Mouse (Mus musculus): ENCODE measurements around the gene Dgkb. TPM values are rescaled to one million over a fixed set of nuclear protein-coding genes. Genes with fewer than 3 reads are reported as not detected.

The Dgkb gene
- polyA plus RNA-seq, 1 experiment from 2014 or later, result 0.07 TPM

- ATAC-seq (ENCODE audit: insufficient read depth), result no peak
- no peaks in the 10 kb centered on the region for H3K4me1 ChIP-seq (replicated peaks)
- WGBS (ENCODE audit: insufficient replicate concordance), result 74% methylated on average over 1 of the region's 1 CpGs
- no peak overlapping the region for H3K27ac ChIP-seq (replicated peaks)
- no peak overlapping the region for H3K9ac ChIP-seq
- H3K4me3 ChIP-seq (replicated peaks), result no peak overlapping the region
- H3K36me3 ChIP-seq (replicated peaks), result no peaks in the 10 kb centered on the region
- H3K4me2 ChIP-seq, result no peak overlapping the region
- H3K27me3 ChIP-seq, result no peaks in the 10 kb centered on the region
- H3K9me3 ChIP-seq (replicated peaks), result no peaks in the 10 kb centered on the region
Observed at GRCm38 (mm10) chr12:38301497-38301896, 484.0 kb downstream of the Dgkb start.

- ATAC-seq (ENCODE audit: insufficient read depth), result no peak
- Histone ChIP-seq H3K9ac (no peak overlapping the region), H3K4me2 (no peak overlapping the region), H3K27me3 (no peaks in the 10 kb centered on the region), H3K4me3 (replicated peaks) (no peak overlapping the region), H3K4me1 (replicated peaks) (no peaks in the 10 kb centered on the region), H3K9me3 (replicated peaks) (no peaks in the 10 kb centered on the region), H3K36me3 (replicated peaks) (no peaks in the 10 kb centered on the region), H3K27ac (replicated peaks) (no peak overlapping the region)
- WGBS (ENCODE audit: insufficient replicate concordance), result 53% methylated on average over 3 of the region's 3 CpGs
Observed at GRCm38 (mm10) chr12:38303841-38304240, 486.3 kb downstream of the Dgkb start.

- no peak overlapping the region for H3K27ac ChIP-seq (replicated peaks)
- no peak overlapping the region for H3K9ac ChIP-seq
- H3K36me3 ChIP-seq (replicated peaks), result no peaks in the 10 kb centered on the region
- no peaks in the 10 kb centered on the region for H3K27me3 ChIP-seq
- no peak overlapping the region for H3K4me2 ChIP-seq
- no peak for ATAC-seq (ENCODE audit: insufficient read depth)
- H3K9me3 ChIP-seq (replicated peaks), result no peaks in the 10 kb centered on the region
- no peaks in the 10 kb centered on the region for H3K4me1 ChIP-seq (replicated peaks)
- WGBS (ENCODE audit: insufficient replicate concordance), result 65% methylated on average over 3 of the region's 3 CpGs
- H3K4me3 ChIP-seq (replicated peaks), result no peak overlapping the region
Observed at GRCm38 (mm10) chr12:38304245-38304644, 486.7 kb downstream of the Dgkb start.

GRCm38 (mm10) chr12:38309885-38310284 is 492.4 kb downstream of the Dgkb start:
- Histone ChIP-seq H3K9ac (no peak overlapping the region), H3K27ac (replicated peaks) (no peak overlapping the region)
- ATAC-seq (ENCODE audit: insufficient read depth), result no peak

GRCm38 (mm10) chr12:38327729-38328271 is 510.3 kb downstream of the Dgkb start:
- ATAC-seq (ENCODE audit: insufficient read depth), result no peak
- H3K9ac ChIP-seq, result no peak overlapping the region
- H3K27me3 ChIP-seq, result no peaks in the 10 kb centered on the region
- 72% methylated on average over 1 of the region's 1 CpGs for WGBS (ENCODE audit: insufficient replicate concordance)
- no peaks in the 10 kb centered on the region for H3K36me3 ChIP-seq (replicated peaks)
- H3K9me3 ChIP-seq (replicated peaks), result no peaks in the 10 kb centered on the region
- H3K4me3 ChIP-seq (replicated peaks), result no peak overlapping the region
- H3K4me1 ChIP-seq (replicated peaks), result no peaks in the 10 kb centered on the region
- no peak overlapping the region for H3K27ac ChIP-seq (replicated peaks)
- H3K4me2 ChIP-seq, result no peak overlapping the region

More at GRCm38 (mm10) chr12:38309885-38310284, 492.4 kb downstream of the Dgkb start:
- no peak overlapping the region for H3K4me3 ChIP-seq (replicated peaks)
- no peaks in the 10 kb centered on the region for H3K9me3 ChIP-seq (replicated peaks)
- no peaks in the 10 kb centered on the region for H3K27me3 ChIP-seq
- no peaks in the 10 kb centered on the region for H3K36me3 ChIP-seq (replicated peaks)
- no peak overlapping the region for H3K4me2 ChIP-seq
- H3K4me1 ChIP-seq (replicated peaks), result no peaks in the 10 kb centered on the region

GRCm38 (mm10) chr12:38328779-38329178 is 511.3 kb downstream of the Dgkb start:
- Histone ChIP-seq H3K9me3 (replicated peaks) (no peaks in the 10 kb centered on the region), H3K27ac (replicated peaks) (no peak overlapping the region), H3K9ac (no peak overlapping the region), H3K27me3 (no peaks in the 10 kb centered on the region), H3K4me3 (replicated peaks) (no peak overlapping the region), H3K4me1 (replicated peaks) (no peaks in the 10 kb centered on the region), H3K4me2 (no peak overlapping the region), H3K36me3 (replicated peaks) (no peaks in the 10 kb centered on the region)
- no peak for ATAC-seq (ENCODE audit: insufficient read depth)

- Histone ChIP-seq H3K9me3 (replicated peaks) (no peaks in the 10 kb centered on the region), H3K27ac (replicated peaks) (no peak overlapping the region), H3K4me3 (replicated peaks) (no peak overlapping the region), H3K36me3 (replicated peaks) (no peaks in the 10 kb centered on the region), H3K4me2 (no peak overlapping the region), H3K4me1 (replicated peaks) (no peaks in the 10 kb centered on the region), H3K27me3 (no peaks in the 10 kb centered on the region), H3K9ac (no peak overlapping the region)
- 19% methylated on average over 6 of the region's 6 CpGs for WGBS (ENCODE audit: insufficient replicate concordance)
- ATAC-seq (ENCODE audit: insufficient read depth), result no peak
Observed at GRCm38 (mm10) chr12:38342657-38343056, 525.1 kb downstream of the Dgkb start.

GRCm38 (mm10) chr12:38352481-38352880 is 535.0 kb downstream of the Dgkb start:
- Histone ChIP-seq H3K4me2 (no peak overlapping the region), H3K36me3 (replicated peaks) (no peaks in the 10 kb centered on the region), H3K27ac (replicated peaks) (no peak overlapping the region), H3K4me3 (replicated peaks) (no peak overlapping the region), H3K27me3 (no peaks in the 10 kb centered on the region), H3K4me1 (replicated peaks) (no peaks in the 10 kb centered on the region), H3K9me3 (replicated peaks) (no peaks in the 10 kb centered on the region), H3K9ac (no peak overlapping the region)
- ATAC-seq (ENCODE audit: insufficient read depth), result no peak
- WGBS (ENCODE audit: insufficient replicate concordance), result 58% methylated on average over 3 of the region's 3 CpGs

GRCm38 (mm10) chr12:38356386-38356785 is 538.9 kb downstream of the Dgkb start:
- 57% methylated on average over 1 of the region's 1 CpGs for WGBS (ENCODE audit: insufficient replicate concordance)
- Histone ChIP-seq H3K9ac (no peak overlapping the region), H3K27me3 (no peaks in the 10 kb centered on the region), H3K36me3 (replicated peaks) (no peaks in the 10 kb centered on the region), H3K27ac (replicated peaks) (no peak overlapping the region), H3K4me2 (no peak overlapping the region), H3K4me1 (replicated peaks) (no peaks in the 10 kb centered on the region), H3K9me3 (replicated peaks) (no peaks in the 10 kb centered on the region), H3K4me3 (replicated peaks) (no peak overlapping the region)
- no peak for ATAC-seq (ENCODE audit: insufficient read depth)

- no peak for ATAC-seq (ENCODE audit: insufficient read depth)
- Histone ChIP-seq H3K4me1 (replicated peaks) (no peaks in the 10 kb centered on the region), H3K36me3 (replicated peaks) (no peaks in the 10 kb centered on the region), H3K9me3 (replicated peaks) (no peaks in the 10 kb centered on the region), H3K9ac (no peak overlapping the region), H3K4me2 (no peak overlapping the region), H3K27ac (replicated peaks) (no peak overlapping the region), H3K4me3 (replicated peaks) (no peak overlapping the region), H3K27me3 (no peaks in the 10 kb centered on the region)
- WGBS (ENCODE audit: insufficient replicate concordance), result 68% methylated on average over 4 of the region's 4 CpGs
Observed at GRCm38 (mm10) chr12:38361491-38361890, 544.0 kb downstream of the Dgkb start.

GRCm38 (mm10) chr12:38371597-38371996 is 554.1 kb downstream of the Dgkb start:
- H3K9ac ChIP-seq, result no peak overlapping the region
- 34% methylated on average over 2 of the region's 2 CpGs for WGBS (ENCODE audit: insufficient replicate concordance)
- H3K36me3 ChIP-seq (replicated peaks), result no peaks in the 10 kb centered on the region

GRCm38 (mm10) chr12:38374159-38374558 is 556.6 kb downstream of the Dgkb start:
- Histone ChIP-seq H3K4me1 (replicated peaks) (no peaks in the 10 kb centered on the region), H3K36me3 (replicated peaks) (no peaks in the 10 kb centered on the region), H3K9ac (no peak overlapping the region), H3K4me2 (no peak overlapping the region), H3K4me3 (replicated peaks) (no peak overlapping the region), H3K27me3 (no peaks in the 10 kb centered on the region), H3K9me3 (replicated peaks) (no peaks in the 10 kb centered on the region), H3K27ac (replicated peaks) (no peak overlapping the region)
- WGBS (ENCODE audit: insufficient replicate concordance), result 67% methylated on average over 3 of the region's 3 CpGs
- ATAC-seq (ENCODE audit: insufficient read depth), result no peak

More at GRCm38 (mm10) chr12:38371597-38371996, 554.1 kb downstream of the Dgkb start:
- Histone ChIP-seq H3K4me3 (replicated peaks) (no peak overlapping the region), H3K27ac (replicated peaks) (no peak overlapping the region), H3K27me3 (no peaks in the 10 kb centered on the region), H3K4me1 (replicated peaks) (no peaks in the 10 kb centered on the region), H3K9me3 (replicated peaks) (no peaks in the 10 kb centered on the region), H3K4me2 (no peak overlapping the region)
- ATAC-seq (ENCODE audit: insufficient read depth), result no peak

Data from liver, embryonic 15.5 days (tissue).